Mouse (Mus musculus) mature B cell (primary cell): ENCODE data around the gene Ggcx.
"Not testable (repeated sequence)": the region's sequence is repeated elsewhere in the genome, so short reads cannot be mapped to it uniquely, and the experiment has no call there.

ENCODE experiments used
- in situ Hi-C: fragments of 300-500 bp; cut with MboI; formaldehyde crosslinking; loops from 2 replicates; pipeline ENCODE4 v1.14.3; 2019

Ggcx gene

DNA sequence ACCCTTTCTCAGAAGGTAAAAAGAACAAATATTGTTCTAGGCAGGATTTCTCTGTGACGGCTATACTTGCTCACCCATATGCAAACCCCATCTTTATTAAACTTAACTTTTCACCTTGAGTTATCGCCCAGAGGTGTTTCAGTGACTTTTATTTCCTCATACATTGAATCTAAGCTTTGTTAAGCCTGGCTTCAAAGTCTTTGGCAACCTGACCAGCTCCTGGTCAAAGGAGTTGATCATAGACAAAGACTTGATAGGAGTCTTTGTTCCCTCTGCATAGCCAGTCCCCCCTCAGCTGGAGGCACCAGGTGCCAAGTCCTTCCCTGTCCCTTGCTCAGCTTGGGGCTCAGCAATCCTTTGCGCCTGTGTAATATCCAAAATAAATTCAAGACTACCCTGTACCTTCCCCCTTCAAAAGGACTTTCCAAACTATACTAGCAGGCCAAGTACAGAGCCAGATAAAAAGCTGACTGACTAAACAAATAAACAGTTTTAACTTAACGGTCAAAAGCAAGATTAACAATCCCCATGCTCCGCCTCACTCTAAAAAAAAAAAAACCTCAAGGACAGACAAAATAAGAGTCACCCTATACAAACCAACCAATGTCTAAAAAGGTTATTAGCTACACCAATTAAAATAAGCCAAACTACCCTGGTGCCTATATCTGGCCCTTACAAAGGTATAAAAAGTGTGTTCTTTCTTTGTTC is 48.6 kb downstream of the Ggcx start:
- in situ Hi-C loops: not testable (repeated sequence)

DNA sequence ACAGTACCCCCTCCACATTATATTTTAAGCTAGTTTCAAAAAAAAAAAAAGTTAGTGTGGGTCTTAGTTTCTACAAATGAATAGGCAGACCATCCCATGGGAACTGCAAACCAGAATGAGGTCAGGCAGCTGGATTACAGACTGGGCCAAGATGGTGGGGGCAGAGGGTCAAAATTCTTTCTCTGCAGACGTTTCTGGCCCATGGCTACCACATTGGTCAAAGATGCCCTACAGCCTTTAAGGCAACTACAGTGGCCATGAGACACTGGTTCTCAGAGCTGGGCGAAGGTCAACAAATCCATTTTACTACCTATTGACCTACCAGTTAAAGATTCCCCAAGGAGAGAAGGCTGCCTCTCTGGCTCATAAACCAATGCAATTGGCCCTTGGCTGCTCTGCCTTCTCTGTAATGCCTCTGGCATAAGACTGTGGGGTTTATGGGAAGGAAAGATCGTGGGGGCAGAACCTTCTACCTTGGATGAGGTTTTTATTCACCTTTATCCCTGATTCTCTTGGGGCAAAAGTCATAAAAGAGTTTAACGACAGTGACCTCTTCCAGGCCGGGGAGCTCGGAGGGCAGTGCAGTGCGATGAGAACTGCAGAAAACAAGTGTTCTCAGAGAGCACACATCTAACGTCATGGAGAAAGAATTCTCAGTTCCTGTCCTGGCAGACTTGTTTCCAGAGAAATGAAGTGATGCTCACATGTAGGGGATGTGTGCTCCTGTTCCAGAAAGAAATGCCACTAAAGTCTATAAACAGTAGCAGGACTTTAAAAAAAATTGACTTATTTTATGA is 51.5 kb downstream of the Ggcx start:
- in situ Hi-C loops: no loop called here

DNA sequence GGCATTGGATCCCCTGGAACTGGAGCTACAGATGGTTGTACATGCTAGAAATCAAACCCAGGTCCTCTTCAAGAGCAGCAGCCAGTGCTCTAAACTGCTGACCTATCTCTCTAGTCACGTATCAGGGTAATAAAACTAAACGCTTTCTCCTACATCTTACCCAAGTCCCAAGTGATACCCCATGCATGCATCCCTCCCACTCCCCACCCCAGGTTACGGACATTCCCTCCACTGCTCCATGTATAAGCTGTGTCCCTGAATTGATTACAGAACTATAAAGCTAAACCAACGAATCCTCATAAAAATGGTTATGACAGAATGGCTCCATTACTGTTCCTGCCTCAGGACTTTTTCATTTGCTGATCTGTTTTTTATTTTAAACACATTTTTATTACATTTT is 52.1 kb downstream of the Ggcx start:
- in situ Hi-C loops: no loop called here

GRCm38 (mm10) chr6:72473264-72474041 is 59.3 kb downstream of the Ggcx start:
- in situ Hi-C loops: no loop called here

GRCm38 (mm10) chr6:72475221-72475985 is 61.3 kb downstream of the Ggcx start:
- in situ Hi-C loops: no loop called here

DNA sequence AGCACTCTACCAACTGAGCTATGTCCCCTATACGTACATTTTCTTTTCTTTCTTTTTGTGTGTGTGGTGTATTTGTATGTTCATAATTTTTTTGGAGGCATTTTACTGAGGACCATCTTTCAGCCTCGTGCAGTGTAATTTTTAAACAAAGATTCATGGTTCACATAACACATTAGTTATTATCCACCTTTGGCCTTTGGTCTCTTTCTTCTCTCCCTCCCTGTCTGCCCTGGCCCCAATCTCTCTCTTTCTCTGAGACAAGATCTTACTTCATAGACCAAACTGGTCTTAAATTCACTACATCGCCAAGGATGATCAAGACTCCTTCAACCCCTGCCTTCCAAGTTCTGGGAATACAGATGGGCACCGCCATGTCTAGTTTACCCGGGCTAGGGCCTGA is 62.7 kb downstream of the Ggcx start:
- in situ Hi-C loops: no loop called here

DNA sequence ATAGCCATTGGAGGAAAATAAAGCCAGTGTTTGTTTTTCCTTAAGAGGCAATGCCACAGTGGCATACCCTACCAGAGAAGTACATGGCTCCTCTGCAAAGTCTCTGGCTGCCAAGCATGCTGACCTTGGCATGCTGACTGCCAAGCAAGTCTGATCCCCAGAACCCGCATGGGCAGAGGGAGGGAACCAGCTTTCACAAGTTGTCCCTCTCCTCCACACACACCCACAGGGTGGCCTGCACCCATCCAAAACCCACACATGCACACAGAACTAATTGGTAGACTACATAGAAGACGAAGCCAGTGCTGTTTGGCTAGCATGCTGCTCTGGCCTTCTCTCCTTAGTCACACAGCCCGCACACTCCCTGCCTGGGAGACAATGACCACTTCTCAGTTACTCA is 63.5 kb downstream of the Ggcx start:
- in situ Hi-C loops: no loop called here

- in situ Hi-C loops: not testable (repeated sequence)
These were observed 64.6 kb downstream of the Ggcx start for GRCm38 (mm10) chr6:72478691-72479090.

GRCm38 (mm10) chr6:72479645-72480421 is 65.7 kb downstream of the Ggcx start:
- in situ Hi-C loops: no loop called here

DNA sequence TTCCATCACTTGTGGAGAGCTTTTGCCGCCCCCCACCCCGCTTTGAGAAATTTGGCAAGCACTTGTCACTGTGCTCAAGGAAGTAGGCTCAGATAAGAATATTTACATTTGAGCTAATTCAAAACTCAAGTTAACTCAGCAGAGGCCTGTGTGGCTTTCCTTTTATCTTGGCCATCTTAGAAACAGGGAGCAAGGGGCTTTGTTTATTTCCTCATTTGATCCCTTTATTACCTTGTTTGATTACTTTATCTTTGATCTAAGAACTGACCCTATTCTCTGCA is 66.3 kb downstream of the Ggcx start:
- in situ Hi-C loops: no loop called here
